ENCODE assay signal across 9 mouse cellular contexts in the genomic region with DNA sequence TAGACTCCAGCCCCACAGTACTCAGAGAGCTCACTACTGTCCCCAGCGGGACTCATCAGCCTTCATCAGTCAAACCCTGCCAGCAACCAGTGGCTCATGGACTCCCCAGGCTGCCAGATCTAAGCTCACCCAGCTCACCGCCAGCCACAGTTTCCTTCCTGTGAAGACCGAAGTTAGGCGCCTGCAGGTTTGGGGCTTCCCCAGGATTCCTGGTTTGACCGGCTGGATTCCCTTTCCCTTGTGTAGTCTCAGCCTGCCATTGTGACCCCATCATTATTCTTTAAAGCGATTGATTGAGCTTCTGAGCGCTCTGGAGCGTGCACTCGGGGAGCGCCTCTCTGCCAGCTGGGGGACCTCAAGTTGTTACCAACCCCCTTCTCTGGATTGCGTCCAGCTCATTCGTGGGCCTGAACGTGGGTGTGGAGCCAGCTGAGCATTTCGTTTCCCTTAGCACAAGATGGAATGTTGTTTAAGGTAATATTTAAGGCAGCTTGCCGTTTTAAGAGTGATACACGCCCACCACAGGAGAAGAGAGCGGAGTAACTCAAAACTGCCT.
DNase-seq lines count a peak whose midpoint lies in the region; ATAC-seq and TF ChIP-seq lines count a peak whose summit lies in the region.
"Had no signal": no experiment of that assay in that cellular context is flagged by ENCODE, and none has a peak within 500 bp of the region (broad histone marks: within the 10 kb centered on the region; RNA-seq: fewer than 3 reads in every experiment).

No protein-coding gene starts in this region.

- no peak for TF ChIP-seq CTCF in liver, postnatal 0 days (IDR thresholded peaks at IDR 0.05; ENCODE audit: low read depth)

- H3K4me2 ChIP-seq in kidney, embryonic 16.5 days (replicated peaks; ENCODE audit: low read depth, low read length), result peak overlapping the region; percentile 17
- H3K4me2 ChIP-seq in intestine, embryonic 14.5 days (ENCODE audit: low read length), result peak overlapping the region; percentile 22; the same call in 1 of the 2 replicates
- no peak overlapping the region for H3K4me2 ChIP-seq in liver, postnatal 0 days (ENCODE audit: low read depth, low read length)

- TF ChIP-seq EP300 in liver, postnatal 0 days (IDR thresholded peaks at IDR 0.05; ENCODE audit: low read depth), result no peak

- peaks cover 6% of the 10 kb centered on the region; the same call in 1 of the 2 replicates for H3K9me3 ChIP-seq in kidney, embryonic 16.5 days (ENCODE audit: low read length)
- no peaks in the 10 kb centered on the region for H3K9me3 ChIP-seq in intestine, embryonic 14.5 days (ENCODE audit: control insufficient read depth, low read length)
- peaks cover 5% of the 10 kb centered on the region; the same call in 1 of the 2 replicates for H3K9me3 ChIP-seq in liver, postnatal 0 days (ENCODE audit: low read length)

- ATAC-seq in kidney, embryonic 16.5 days (ENCODE audit: low FRiP score, low TSS enrichment), result peak; percentile 60
- peak; percentile 38; the same call in 1 of the 2 replicates for ATAC-seq in intestine, embryonic 14.5 days (replicated peaks; ENCODE audit: low FRiP score, low TSS enrichment, low read depth)
- ATAC-seq in liver, postnatal 0 days, result no peak

- peak overlapping the region; percentile 80 for H3K27ac ChIP-seq in kidney, embryonic 16.5 days (ENCODE audit: low read length)
- H3K27ac ChIP-seq in intestine, embryonic 14.5 days (ENCODE audit: low read depth), result peak overlapping the region; percentile 79
- no peak overlapping the region for H3K27ac ChIP-seq in liver, postnatal 0 days (ENCODE audit: low read depth)
- H3K27ac ChIP-seq: macrophage had no signal

- 12% methylated on average over 17 of the region's 17 CpGs for WGBS in kidney, embryonic 16.5 days
- 15% methylated on average over 17 of the region's 17 CpGs for WGBS in intestine, embryonic 14.5 days
- 33% methylated on average over 17 of the region's 17 CpGs for WGBS in liver, postnatal 0 days (ENCODE audit: insufficient replicate concordance)

- no peaks in the 10 kb centered on the region for H3K27me3 ChIP-seq in kidney, embryonic 16.5 days (ENCODE audit: insufficient read depth, low read length)
- no peaks in the 10 kb centered on the region for H3K27me3 ChIP-seq in intestine, embryonic 14.5 days (replicated peaks; ENCODE audit: control insufficient read depth, insufficient read depth, low read length)
- no peaks in the 10 kb centered on the region for H3K27me3 ChIP-seq in liver, postnatal 0 days (ENCODE audit: insufficient read depth, low read length)

- peaks cover 29% of the 10 kb centered on the region for H3K4me1 ChIP-seq in kidney, embryonic 16.5 days (ENCODE audit: insufficient read depth, low read length)
- peaks cover 43% of the 10 kb centered on the region for H3K4me1 ChIP-seq in intestine, embryonic 14.5 days (replicated peaks; ENCODE audit: control insufficient read depth, insufficient read depth, low read length)
- H3K4me1 ChIP-seq in liver, postnatal 0 days (ENCODE audit: insufficient read depth), result peaks cover 4% of the 10 kb centered on the region; the same call in 1 of the 2 replicates

- H3K4me3 ChIP-seq in kidney, embryonic 16.5 days (ENCODE audit: low read length), result no peak overlapping the region
- H3K4me3 ChIP-seq in intestine, embryonic 14.5 days (ENCODE audit: low read depth, low read length), result peak overlapping the region; percentile 2; the same call in 1 of the 2 replicates
- H3K4me3 ChIP-seq in liver, postnatal 0 days (ENCODE audit: low read depth, low read length), result no peak overlapping the region

- no peaks in the 10 kb centered on the region for H3K36me3 ChIP-seq in kidney, embryonic 16.5 days (ENCODE audit: insufficient read depth, low read length)
- no peaks in the 10 kb centered on the region for H3K36me3 ChIP-seq in intestine, embryonic 14.5 days (ENCODE audit: control insufficient read depth, insufficient read depth, low read length)
- H3K36me3 ChIP-seq in liver, postnatal 0 days (replicated peaks; ENCODE audit: insufficient read depth, low read length), result no peaks in the 10 kb centered on the region

- DNase-seq in kidney, adult 8-10 months, result no peak
- DNase-seq in embryo, embryonic 10 days (ENCODE audit: low spot score), result peak; percentile 45
- DNase-seq in intestine, embryonic 14.5 days (ENCODE audit: low spot score), result peak; percentile 76
- peak; percentile 38 to 61 for DNase-seq in lung, postnatal 4 days
- DNase-seq in urinary bladder, adult 18-20 months (ENCODE audit: low spot score in 2 of 2), result no peak
- DNase-seq in liver, postnatal 0 days, result no peak
- no peak for DNase-seq in spleen, adult 18-20 months

- H3K9ac ChIP-seq in kidney, embryonic 16.5 days (replicated peaks; ENCODE audit: low read length), result no peak overlapping the region
- H3K9ac ChIP-seq in intestine, embryonic 14.5 days (ENCODE audit: low read length), result no peak overlapping the region
- no peak overlapping the region for H3K9ac ChIP-seq in liver, postnatal 0 days (replicated peaks)

Comparison
In these comparisons a context has a peak if more than half of its experiments do, and no peak if none do; other contexts are left out.
1. DNase-seq: peak in embryo, embryonic 10 days (single experiment), intestine, embryonic 14.5 days (single experiment) and lung, postnatal 4 days (2 of 2); none in kidney, adult 8-10 months (0 of 2), urinary bladder, adult 18-20 months (0 of 2), liver, postnatal 0 days (single experiment) and spleen, adult 18-20 months (0 of 2).